Mouse (Mus musculus) megakaryocyte, embryonic 14.5 days (primary cell): Measurements from ENCODE around the gene Fbll1. TPM values are rescaled to one million over a fixed set of nuclear protein-coding genes. Genes with fewer than 3 reads are reported as not detected.

Experiments
- H3K27me3 ChIP-seq: replicated peaks from 2 replicates; pipeline ENCODE3; 2012; ENCODE audit warnings: inconsistent platforms
- H3K36me3 ChIP-seq: replicated peaks from 2 replicates; pipeline ENCODE3; 2012; ENCODE audit warnings: low read length, inconsistent platforms, mixed read lengths
- H3K4me1 ChIP-seq: 2 replicates; pipeline ENCODE4 v1.6.1; 2012; ENCODE audit warnings: inconsistent platforms
- H3K4me3 ChIP-seq: replicated peaks from 2 replicates; pipeline ENCODE3; 2012; ENCODE audit warnings: moderate library complexity, mild to moderate bottlenecking, inconsistent platforms
- H3K9me3 ChIP-seq: 2 replicates; pipeline ENCODE4 v1.6.1; 2012; ENCODE audit warnings: inconsistent platforms
- FLI1 ChIP-seq: IDR thresholded peaks from 2 replicates; pipeline ENCODE4 v1.6.1; 2012; ENCODE audit warnings: low read length, inconsistent platforms, mixed read lengths
- GATA1 ChIP-seq: IDR thresholded peaks from 3 replicates; pipeline ENCODE4 v1.6.1; 2012; ENCODE audit warnings: mixed read lengths, low read length, inconsistent platforms, borderline replicate concordance
- polyA plus RNA-seq: library from polyadenylated mRNA; stranded (reverse); fragments of >175 nt; gene quantifications from 2 replicates; pipeline ENCODE4 v1.2.3, GENCODE M21; 2012; ENCODE audit warnings: low replicate concordance; ENCODE audit not compliant: insufficient read depth

Gene Fbll1
- polyA plus RNA-seq, 1 experiment, result not detected

DNA sequence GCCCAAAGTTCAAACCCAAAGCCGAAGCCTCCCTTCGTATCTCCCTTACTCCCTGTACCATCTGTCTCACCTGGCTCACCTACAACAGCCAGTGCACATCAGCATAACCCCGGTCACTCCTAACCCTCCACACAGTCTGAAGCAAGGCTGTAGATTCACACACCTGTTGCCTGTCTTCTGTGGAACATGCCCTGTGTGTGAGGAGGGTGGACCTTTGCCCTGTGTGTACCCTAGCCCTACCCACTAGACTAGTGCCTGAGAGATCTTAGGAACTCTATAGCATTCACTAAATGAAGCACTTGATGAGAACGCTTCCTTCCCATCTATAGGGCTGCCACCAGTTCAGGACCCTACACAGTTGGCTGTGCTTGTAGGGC lies 38.1 kb downstream of the Fbll1 start:
- H3K4me1 ChIP-seq, result no peaks in the 10 kb centered on the region
- peaks cover 21% of the 10 kb centered on the region for H3K27me3 ChIP-seq
- no peak for TF ChIP-seq GATA1
- TF ChIP-seq FLI1, result no peak
- H3K4me3 ChIP-seq, result no peak overlapping the region
- no peaks in the 10 kb centered on the region for H3K36me3 ChIP-seq
- H3K9me3 ChIP-seq, result no peaks in the 10 kb centered on the region

DNA sequence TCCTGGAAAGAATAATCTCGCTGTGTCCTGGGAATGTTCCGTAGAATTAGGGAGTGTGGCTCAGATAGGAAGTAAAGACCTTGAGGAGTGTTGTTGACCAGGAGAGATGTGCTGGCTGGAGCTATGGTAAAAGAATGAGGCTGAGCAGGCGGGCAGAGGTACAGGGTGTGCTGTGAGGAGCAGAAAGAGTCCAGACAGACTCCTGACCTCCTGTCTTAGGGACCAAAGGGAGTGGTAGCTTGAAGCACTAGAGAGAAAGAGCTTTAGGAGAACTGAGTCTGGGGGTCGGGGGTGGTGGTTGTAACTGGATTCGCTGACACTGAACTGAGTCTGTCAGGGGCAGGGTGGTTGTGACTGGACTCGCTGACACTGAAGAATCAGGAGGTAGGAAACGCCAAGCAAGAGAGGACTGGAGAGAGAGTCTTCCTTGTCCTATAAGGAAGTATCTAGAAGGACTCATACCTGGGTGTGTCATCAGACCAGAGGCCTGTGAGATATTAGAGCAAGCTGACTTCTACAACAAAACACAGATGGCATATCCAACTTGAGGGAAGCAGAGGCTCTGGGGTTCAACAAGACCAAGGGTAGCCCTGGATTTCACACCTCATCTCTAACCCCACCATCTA lies 38.6 kb downstream of the Fbll1 start:
- TF ChIP-seq GATA1 (no peak), FLI1 (no peak)
- no peaks in the 10 kb centered on the region for H3K4me1 ChIP-seq
- H3K36me3 ChIP-seq, result no peaks in the 10 kb centered on the region
- H3K27me3 ChIP-seq, result peaks cover 23% of the 10 kb centered on the region
- H3K9me3 ChIP-seq, result no peaks in the 10 kb centered on the region
- H3K4me3 ChIP-seq, result no peak overlapping the region

DNA sequence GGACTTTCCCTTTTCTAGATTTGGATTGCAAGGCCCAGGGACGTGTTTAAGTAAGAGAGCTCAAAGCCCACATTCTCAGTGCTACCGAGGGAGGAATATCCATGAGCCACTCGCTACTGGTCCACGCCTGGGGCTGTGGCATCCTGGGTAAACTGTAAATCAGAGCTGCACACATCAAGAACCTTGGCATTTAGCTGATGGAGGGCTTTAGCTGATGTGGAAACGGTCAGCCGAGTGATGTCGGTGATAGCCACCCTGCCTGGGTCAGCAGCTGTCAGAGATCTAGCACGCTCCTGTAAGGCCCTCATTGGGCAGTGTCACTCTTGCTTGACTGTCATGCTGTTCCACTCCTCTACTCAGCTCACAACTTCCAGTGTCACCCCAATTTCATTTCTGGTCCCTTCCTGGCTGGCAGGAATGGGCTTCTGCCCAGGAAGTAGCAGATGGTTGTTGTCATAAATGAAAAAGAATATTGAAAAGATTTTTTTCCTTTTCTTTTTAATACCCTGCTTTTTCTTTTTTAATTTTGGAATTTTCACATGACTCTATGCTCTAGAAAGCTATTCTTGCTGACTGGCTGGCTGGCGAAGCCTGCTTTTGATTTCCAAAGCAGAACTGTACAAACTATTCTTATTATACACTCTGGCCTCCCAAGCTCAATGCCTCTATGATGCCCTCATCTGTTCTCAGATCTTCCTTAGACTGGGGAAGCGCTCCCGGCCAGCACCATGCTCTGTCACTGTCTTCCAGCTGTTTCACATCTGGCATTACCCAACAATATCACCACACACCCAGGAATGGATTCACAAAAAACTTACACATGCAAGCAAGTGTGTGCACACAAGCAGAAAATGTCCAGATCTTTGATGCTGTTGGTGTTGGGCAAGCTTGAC lies 42.0 kb downstream of the Fbll1 start:
- H3K9me3 ChIP-seq, result no peaks in the 10 kb centered on the region
- no peak overlapping the region for H3K4me3 ChIP-seq
- no peaks in the 10 kb centered on the region for H3K4me1 ChIP-seq
- no peaks in the 10 kb centered on the region for H3K36me3 ChIP-seq
- no peak for TF ChIP-seq FLI1
- no peak for TF ChIP-seq GATA1
- H3K27me3 ChIP-seq, result peaks cover 18% of the 10 kb centered on the region

DNA sequence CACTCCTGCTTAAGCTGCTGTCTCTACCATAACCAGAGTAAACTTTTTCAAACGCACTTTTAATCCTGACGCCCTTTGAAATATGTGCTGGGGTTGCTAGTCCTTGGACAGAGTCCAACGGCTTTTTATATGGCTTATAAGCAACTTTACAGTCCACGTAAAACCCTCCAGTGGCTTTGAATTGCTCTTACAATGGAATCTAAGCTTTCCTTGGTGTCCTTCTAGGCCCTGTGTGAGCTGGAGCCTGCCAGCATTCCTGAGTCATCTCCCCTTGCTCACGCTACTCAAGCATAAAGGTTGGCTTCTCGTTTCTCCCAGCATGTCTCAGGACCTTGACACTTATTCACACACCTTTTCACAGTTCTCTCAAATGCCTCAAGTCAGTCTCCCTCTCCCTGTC lies 43.1 kb downstream of the Fbll1 start:
- Histone ChIP-seq H3K36me3 (no peaks in the 10 kb centered on the region), H3K27me3 (peaks cover 14% of the 10 kb centered on the region), H3K4me3 (no peak overlapping the region), H3K4me1 (no peaks in the 10 kb centered on the region), H3K9me3 (no peaks in the 10 kb centered on the region)
- TF ChIP-seq GATA1, result no peak
- TF ChIP-seq FLI1, result no peak

DNA sequence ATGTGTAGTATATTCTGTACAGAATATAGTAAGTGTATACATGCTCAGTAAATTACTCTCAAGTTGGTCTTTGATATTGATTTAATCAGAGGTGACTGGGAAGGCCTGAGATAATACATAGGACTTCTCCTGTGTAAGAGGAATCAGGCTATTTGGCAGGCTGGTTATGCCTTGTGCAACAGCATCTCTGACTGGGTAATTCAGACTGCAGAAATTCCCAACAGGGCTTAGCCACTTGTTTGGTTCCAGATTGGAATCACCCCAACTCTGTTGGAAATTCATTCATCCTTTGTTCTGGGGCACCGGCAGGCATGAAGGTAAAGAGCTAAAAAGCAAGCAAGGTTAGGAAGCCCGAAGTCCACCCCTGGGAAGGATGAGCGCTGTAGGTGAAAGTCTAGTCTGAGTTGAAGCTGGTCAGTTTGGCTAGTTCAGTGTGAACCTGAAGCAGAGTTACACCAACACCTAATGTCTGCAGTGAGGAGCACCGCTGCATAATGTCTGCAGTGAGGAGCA lies 43.7 kb downstream of the Fbll1 start:
- no peak overlapping the region for H3K4me3 ChIP-seq
- H3K27me3 ChIP-seq, result peaks cover 11% of the 10 kb centered on the region
- H3K9me3 ChIP-seq, result no peaks in the 10 kb centered on the region
- no peaks in the 10 kb centered on the region for H3K4me1 ChIP-seq
- TF ChIP-seq GATA1, result no peak
- TF ChIP-seq FLI1, result no peak
- no peaks in the 10 kb centered on the region for H3K36me3 ChIP-seq

DNA sequence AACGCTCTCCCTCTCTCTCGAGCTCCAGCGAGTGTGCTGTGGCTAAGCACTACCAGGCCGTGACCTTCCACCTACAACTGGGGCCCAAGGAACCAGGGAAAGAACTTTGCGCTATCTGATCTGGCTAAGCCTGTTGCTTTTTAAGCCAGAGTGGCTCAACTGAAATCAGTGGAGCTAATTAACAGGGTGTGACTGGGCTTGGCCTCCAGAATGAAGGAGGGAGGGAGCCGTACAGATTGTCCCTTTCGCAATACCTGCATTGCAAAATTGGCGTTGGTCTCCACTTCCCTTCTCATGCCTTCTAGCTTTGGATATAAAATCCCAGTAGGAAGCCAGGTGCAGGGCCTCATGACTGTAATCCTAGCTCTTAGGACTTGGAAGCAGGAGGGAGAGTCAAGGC lies 48.1 kb downstream of the Fbll1 start:
- TF ChIP-seq FLI1 (no peak), GATA1 (no peak)
- Histone ChIP-seq H3K4me3 (no peak overlapping the region), H3K9me3 (no peaks in the 10 kb centered on the region), H3K36me3 (no peaks in the 10 kb centered on the region), H3K27me3 (peaks cover 6% of the 10 kb centered on the region), H3K4me1 (no peaks in the 10 kb centered on the region)

Other genes with a start within 250 kb of the Fbll1 start
- 0.65 and 0.67 TPM in 2 replicates for gene Pank3, start 29.4 kb downstream of the Fbll1 start, polyA plus RNA-seq
- gene Rars, start 35.6 kb upstream of the Fbll1 start, polyA plus RNA-seq, result 5.3 TPM in 1 of 2 replicates, not detected in the other
- not detected in 2 replicates for gene Wwc1, start 181.6 kb upstream of the Fbll1 start, polyA plus RNA-seq